Mouse (Mus musculus): ENCODE measurements at regions not wholly inside any gene's neighbourhood (a gene's known extent, or its start where the extent isn't known, plus 50 kb on each side); places are given as distances from the start of the nearest gene placed in this dataset.
"Not testable (repeated sequence)": the region's sequence is repeated elsewhere in the genome, so short reads cannot be mapped to it uniquely, and the experiment has no call there.

GRCm38 (mm10) chr14:52700851-52701250, 205.3 kb upstream of the Olfr1507 start:
- TF ChIP-seq POLR2A (IDR thresholded peaks at IDR 0.05; ENCODE audit: borderline replicate concordance, extremely low read depth, low read depth, low read length); CTCF (IDR thresholded peaks at IDR 0.05; ENCODE audit: insufficient read depth, low read length): not testable (repeated sequence)
